Mouse (Mus musculus): Measurements from ENCODE around the gene Llgl1. TPM values are rescaled to one million over a fixed set of nuclear protein-coding genes. Genes with fewer than 3 reads are reported as not detected.

Gene Llgl1
- polyA plus RNA-seq, 1 experiment from 2014 or later = 61.7 TPM

DNA sequence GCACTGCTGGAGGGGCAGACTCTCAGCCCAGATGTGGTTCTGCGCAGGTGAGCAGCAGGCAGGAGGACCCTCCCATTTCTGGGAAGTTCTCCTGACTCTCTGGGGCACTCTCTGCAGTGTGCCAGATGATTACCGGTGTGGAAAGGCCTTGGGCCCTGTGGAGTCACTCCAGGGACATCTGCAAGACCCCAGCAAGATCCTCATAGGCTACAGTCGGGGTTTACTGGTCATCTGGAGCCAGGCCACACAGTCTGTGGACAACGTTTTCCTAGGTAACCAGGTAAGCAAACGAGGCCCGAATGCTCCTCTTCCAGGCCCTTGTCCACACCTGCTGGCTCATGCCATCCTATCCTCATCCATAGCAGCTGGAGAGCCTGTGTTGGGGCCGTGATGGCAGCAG, 6.6 kb downstream of the Llgl1 start:
- H3K9ac ChIP-seq (replicated peaks; ENCODE audit: low read length) = no peak overlapping the region
- H3K4me1 ChIP-seq (ENCODE audit: insufficient read depth, low read length) = peaks cover 16% of the 10 kb centered on the region
- H3K4me2 ChIP-seq (replicated peaks; ENCODE audit: low read depth, low read length) = no peak overlapping the region
- H3K36me3 ChIP-seq (ENCODE audit: insufficient read depth, low read length) = peaks cover 55% of the 10 kb centered on the region
- H3K27me3 ChIP-seq (ENCODE audit: insufficient read depth, low read length) = no peaks in the 10 kb centered on the region
- no peak overlapping the region for H3K27ac ChIP-seq (ENCODE audit: low read length)
- ATAC-seq (ENCODE audit: low FRiP score, low TSS enrichment) = no peak
- WGBS = 86% methylated on average over 7 of the region's 7 CpGs
- H3K9me3 ChIP-seq (ENCODE audit: low read length) = no peaks in the 10 kb centered on the region
- no peak overlapping the region for H3K4me3 ChIP-seq (ENCODE audit: low read length)

DNA sequence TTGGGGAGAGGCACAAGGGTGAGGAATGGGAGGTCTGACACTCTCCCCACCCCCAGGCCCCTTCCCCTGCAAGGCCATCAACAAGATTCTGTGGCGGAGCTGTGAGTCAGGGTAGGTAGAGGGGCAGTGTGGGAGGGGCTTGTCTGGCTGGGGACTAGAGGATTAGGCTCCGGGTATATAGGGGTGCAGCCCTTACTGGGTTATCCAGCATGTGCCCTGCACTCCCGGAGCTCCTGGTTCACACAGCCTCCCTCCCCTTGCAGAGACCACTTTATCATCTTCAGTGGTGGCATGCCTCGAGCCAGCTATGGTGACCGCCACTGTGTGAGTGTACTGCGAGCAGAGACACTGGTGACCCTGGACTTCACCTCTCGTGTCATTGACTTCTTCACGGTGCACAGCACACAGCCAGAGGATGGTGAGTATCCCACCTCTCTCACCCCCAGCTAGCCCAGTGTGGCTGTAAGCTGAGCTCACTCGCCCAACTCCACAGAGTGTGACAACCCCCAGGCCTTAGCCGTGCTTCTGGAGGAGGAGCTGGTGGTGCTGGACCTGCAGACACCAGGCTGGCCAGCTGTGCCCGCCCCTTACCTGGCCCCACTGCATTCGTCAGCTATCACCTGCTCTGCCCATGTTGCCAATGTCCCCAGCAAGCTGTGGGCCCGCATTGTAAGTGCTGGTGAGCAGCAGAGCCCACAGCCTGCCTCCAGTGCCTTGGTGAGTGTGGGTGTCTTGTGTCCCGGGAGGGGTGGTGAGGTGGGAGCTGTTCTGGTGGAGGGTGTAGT, 7.4 kb downstream of the Llgl1 start:
- H3K27ac ChIP-seq (ENCODE audit: low read length) = no peak overlapping the region
- H3K36me3 ChIP-seq (ENCODE audit: insufficient read depth, low read length) = peaks cover 63% of the 10 kb centered on the region
- ATAC-seq (ENCODE audit: low FRiP score, low TSS enrichment) = peak; percentile 19; the same call in 1 of the 2 replicates

DNA sequence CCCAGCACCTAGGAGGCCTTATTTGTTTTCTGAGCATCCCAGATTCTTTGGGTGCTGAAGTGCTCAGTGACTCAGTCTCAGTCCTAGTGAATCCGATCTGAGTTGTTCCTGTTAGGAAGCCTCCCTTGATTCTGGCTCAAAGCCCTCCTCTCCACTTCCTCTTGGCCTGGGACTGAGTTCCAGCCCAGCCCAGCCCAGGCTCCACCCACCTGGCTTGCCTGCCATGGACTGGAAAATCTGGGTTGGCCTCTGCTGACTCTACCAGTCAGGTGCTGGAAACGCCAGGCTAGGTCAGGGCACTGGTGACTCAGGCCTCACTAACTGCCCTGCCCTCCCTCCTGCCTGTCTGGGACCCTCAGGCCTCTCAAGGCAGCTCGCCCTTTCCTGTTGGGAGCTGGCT, 8.1 kb downstream of the Llgl1 start:
- Histone ChIP-seq H3K4me2 (replicated peaks; ENCODE audit: low read depth, low read length) (no peak overlapping the region), H3K4me3 (ENCODE audit: low read length) (no peak overlapping the region), H3K27ac (ENCODE audit: low read length) (no peak overlapping the region), H3K4me1 (ENCODE audit: insufficient read depth, low read length) (0 out of 2 replicates have a peak, but pooled peaks cover 6% of the 10 kb centered on the region), H3K36me3 (ENCODE audit: insufficient read depth, low read length) (peaks cover 71% of the 10 kb centered on the region), H3K27me3 (ENCODE audit: insufficient read depth, low read length) (no peaks in the 10 kb centered on the region), H3K9me3 (ENCODE audit: low read length) (no peaks in the 10 kb centered on the region), H3K9ac (replicated peaks; ENCODE audit: low read length) (no peak overlapping the region)
- ATAC-seq (ENCODE audit: low FRiP score, low TSS enrichment) = no peak
- WGBS = 54% methylated on average over 3 of the region's 3 CpGs

More for the DNA sequence above, 7.4 kb downstream of the Llgl1 start:
- Histone ChIP-seq H3K9ac (replicated peaks; ENCODE audit: low read length) (no peak overlapping the region), H3K27me3 (ENCODE audit: insufficient read depth, low read length) (no peaks in the 10 kb centered on the region), H3K4me3 (ENCODE audit: low read length) (no peak overlapping the region), H3K4me2 (replicated peaks; ENCODE audit: low read depth, low read length) (no peak overlapping the region), H3K9me3 (ENCODE audit: low read length) (no peaks in the 10 kb centered on the region), H3K4me1 (ENCODE audit: insufficient read depth, low read length) (peaks cover 8% of the 10 kb centered on the region; the same call in 1 of the 2 replicates)
- WGBS = 71% methylated on average over 14 of the region's 14 CpGs

DNA sequence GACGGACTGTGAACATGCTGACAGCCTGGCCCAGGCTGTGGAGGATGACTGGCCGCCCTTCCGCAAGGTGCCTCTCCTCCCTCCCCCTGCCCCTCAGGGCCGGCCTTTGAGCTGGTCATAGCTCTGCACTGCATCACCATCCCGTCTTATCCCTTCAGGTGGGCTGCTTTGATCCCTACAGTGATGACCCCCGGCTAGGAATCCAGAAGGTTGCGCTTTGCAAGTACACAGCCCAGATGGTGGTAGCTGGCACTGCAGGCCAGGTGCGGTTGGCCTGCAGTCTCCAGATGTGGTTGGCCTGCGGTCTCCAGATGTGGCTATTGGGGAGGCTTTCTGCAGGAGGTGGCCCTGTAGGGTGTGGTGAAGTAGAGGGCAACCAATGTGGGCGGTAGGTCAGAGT, 9.1 kb downstream of the Llgl1 start:
- Histone ChIP-seq H3K36me3 (ENCODE audit: insufficient read depth, low read length) (peaks cover 81% of the 10 kb centered on the region), H3K4me1 (ENCODE audit: insufficient read depth, low read length) (0 out of 2 replicates have a peak, but pooled peaks cover 6% of the 10 kb centered on the region), H3K27me3 (ENCODE audit: insufficient read depth, low read length) (no peaks in the 10 kb centered on the region), H3K4me2 (replicated peaks; ENCODE audit: low read depth, low read length) (no peak overlapping the region), H3K4me3 (ENCODE audit: low read length) (no peak overlapping the region), H3K27ac (ENCODE audit: low read length) (no peak overlapping the region), H3K9ac (replicated peaks; ENCODE audit: low read length) (no peak overlapping the region), H3K9me3 (ENCODE audit: low read length) (no peaks in the 10 kb centered on the region)
- 89% methylated on average over 10 of the region's 10 CpGs for WGBS
- ATAC-seq (ENCODE audit: low FRiP score, low TSS enrichment) = no peak

DNA sequence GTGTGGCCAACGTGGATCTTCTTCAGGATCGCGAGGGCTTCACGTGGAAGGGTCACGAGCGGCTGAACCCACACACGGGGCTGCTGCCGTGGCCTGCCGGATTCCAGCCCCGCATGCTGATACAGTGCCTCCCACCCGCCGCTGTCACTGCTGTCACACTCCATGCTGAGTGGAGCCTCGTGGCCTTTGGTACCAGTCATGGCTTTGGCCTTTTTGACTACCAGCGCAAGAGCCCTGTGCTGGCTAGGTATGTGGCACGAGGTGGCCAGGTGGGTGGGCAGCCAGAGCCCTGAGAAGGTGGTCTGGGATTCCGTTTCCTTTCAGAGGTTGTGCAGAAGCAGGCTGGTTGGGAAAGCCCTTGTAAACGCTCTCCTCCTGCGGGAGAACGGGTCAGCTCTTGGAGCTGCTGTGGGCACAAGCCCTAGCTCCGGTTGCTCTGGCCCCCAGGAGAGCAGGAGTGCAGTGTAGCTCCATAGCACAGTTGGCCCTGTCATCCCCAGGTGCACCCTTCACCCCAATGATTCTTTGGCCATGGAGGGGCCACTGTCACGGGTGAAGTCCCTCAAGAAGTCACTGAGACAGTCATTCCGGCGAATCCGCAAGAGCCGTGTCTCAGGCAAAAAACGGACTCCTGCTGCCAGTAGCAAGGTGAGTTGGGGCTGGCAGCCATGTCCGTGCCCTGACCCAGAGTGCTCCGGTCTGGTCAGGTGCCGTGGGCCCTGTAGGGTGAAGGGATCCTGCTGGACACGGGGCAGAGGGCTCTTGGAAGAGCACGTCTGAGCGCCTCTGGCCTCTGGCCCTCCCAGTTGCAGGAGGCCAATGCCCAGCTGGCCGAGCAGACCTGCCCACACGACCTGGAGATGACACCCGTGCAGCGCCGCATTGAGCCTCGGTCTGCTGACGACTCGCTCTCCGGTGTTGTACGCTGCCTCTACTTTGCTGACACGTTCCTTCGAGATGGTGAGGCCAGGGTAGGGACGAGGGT, 10.2 kb downstream of the Llgl1 start:
- Histone ChIP-seq H3K4me3 (ENCODE audit: low read length) (no peak overlapping the region), H3K27ac (ENCODE audit: low read length) (no peak overlapping the region), H3K27me3 (ENCODE audit: insufficient read depth, low read length) (no peaks in the 10 kb centered on the region), H3K9ac (replicated peaks; ENCODE audit: low read length) (no peak overlapping the region), H3K9me3 (ENCODE audit: low read length) (no peaks in the 10 kb centered on the region), H3K36me3 (ENCODE audit: insufficient read depth, low read length) (peaks cover 89% of the 10 kb centered on the region), H3K4me1 (ENCODE audit: insufficient read depth, low read length) (0 out of 2 replicates have a peak, but pooled peaks cover 6% of the 10 kb centered on the region), H3K4me2 (replicated peaks; ENCODE audit: low read depth, low read length) (no peak overlapping the region)
- no peak for ATAC-seq (ENCODE audit: low FRiP score, low TSS enrichment)
- WGBS = 85% methylated on average over 45 of the region's 45 CpGs

DNA sequence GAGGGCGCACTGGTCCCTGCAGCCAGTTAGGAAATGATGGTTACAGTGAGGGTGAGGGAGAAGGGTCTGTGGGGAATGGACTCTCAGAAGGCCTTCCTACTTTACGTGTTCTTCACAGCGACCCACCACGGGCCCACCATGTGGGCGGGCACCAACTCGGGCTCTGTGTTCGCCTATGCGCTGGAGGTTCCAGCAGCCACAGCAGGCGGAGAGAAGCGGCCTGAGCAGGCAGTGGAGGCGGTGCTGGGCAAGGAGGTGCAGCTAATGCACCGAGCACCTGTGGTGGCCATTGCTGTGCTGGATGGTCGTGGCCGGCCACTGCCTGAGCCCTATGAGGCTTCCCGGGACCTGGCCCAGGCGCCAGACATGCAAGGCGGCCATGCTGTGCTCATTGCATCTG, 11.7 kb downstream of the Llgl1 start:
- no peak for ATAC-seq (ENCODE audit: low FRiP score, low TSS enrichment)
- no peaks in the 10 kb centered on the region for H3K27me3 ChIP-seq (ENCODE audit: insufficient read depth, low read length)
- peaks cover 97% of the 10 kb centered on the region for H3K36me3 ChIP-seq (ENCODE audit: insufficient read depth, low read length)
- 0 out of 2 replicates have a peak, but pooled peaks cover 6% of the 10 kb centered on the region for H3K4me1 ChIP-seq (ENCODE audit: insufficient read depth, low read length)
- 90% methylated on average over 17 of the region's 17 CpGs for WGBS
- no peaks in the 10 kb centered on the region for H3K9me3 ChIP-seq (ENCODE audit: low read length)
- H3K9ac ChIP-seq (replicated peaks; ENCODE audit: low read length) = no peak overlapping the region
- H3K27ac ChIP-seq (ENCODE audit: low read length) = no peak overlapping the region
- H3K4me3 ChIP-seq (ENCODE audit: low read length) = no peak overlapping the region
- no peak overlapping the region for H3K4me2 ChIP-seq (replicated peaks; ENCODE audit: low read depth, low read length)

DNA sequence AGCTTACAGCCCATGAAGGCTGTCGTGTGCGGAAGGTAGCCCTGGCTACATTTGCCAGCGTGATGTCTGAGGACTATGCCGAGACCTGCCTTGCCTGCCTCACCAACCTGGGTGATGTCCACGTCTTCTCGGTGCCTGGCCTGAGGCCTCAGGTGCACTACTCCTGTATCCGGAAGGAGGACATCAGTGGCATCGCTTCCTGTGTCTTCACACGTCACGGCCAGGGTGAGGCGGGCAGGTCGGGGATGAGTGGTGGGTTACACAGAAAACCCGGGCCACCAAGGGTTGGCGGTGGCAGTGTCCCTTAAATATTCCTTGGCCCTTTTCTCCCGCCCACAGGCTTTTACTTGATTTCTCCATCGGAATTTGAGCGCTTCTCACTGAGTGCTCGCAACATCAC, 12.5 kb downstream of the Llgl1 start:
- Histone ChIP-seq H3K4me3 (ENCODE audit: low read length) (no peak overlapping the region), H3K27ac (ENCODE audit: low read length) (no peak overlapping the region), H3K9me3 (ENCODE audit: low read length) (no peaks in the 10 kb centered on the region), H3K9ac (replicated peaks; ENCODE audit: low read length) (no peak overlapping the region), H3K36me3 (ENCODE audit: insufficient read depth, low read length) (peaks cover 98% of the 10 kb centered on the region), H3K4me1 (ENCODE audit: insufficient read depth, low read length) (0 out of 2 replicates have a peak, but pooled peaks cover 6% of the 10 kb centered on the region), H3K27me3 (ENCODE audit: insufficient read depth, low read length) (no peaks in the 10 kb centered on the region), H3K4me2 (replicated peaks; ENCODE audit: low read depth, low read length) (no peak overlapping the region)
- 91% methylated on average over 18 of the region's 18 CpGs for WGBS
- no peak for ATAC-seq (ENCODE audit: low FRiP score, low TSS enrichment)

DNA sequence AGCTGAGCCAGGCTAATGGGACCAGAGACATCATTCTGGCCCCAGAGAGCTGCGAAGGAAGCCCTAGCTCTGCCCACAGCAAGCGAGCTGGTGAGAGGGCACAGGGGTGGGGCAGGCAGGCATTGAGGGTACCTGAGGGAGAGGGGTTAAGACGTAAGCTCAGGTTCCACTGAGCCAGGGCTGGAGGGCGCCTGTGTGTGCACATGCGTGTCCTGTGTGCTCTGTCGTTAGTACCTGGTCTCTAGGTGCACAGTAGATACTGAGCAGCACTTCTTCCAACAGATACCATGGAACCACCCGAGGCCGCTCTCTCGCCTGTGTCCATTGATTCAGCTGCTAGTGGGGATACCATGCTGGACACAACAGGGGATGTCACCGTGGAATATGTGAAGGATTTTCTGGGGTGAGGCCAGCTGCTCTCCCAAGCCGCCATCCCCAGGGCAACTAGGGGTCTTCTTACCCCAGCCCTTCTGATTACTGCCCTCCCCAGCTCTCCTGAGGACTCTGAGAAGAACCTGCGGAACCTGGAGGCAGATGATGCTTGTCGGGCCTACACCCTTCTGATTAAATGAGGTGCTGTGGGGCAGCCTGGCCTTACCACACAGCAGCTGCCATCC, 13.2 kb downstream of the Llgl1 start:
- 93% methylated on average over 13 of the region's 13 CpGs for WGBS

DNA sequence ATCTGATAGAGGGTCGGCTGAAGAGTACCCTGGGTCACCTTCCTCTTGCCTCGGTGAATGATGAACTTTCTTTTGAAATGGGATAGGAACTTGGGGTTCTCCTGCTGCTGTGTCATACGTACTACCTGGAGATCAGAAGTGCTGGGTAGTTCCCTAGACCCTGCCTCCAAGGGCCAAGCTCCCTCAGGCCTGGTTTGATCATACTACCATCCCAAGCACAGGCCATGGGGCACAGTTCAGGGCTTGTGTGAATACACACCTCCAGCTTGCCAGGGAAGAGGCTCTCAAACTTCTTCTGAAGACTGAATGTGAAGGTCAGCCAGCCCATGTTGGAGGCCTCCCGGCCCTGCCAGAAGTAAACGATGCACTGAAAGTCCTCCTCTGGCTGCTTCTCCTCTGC, 16.3 kb downstream of the Llgl1 start:
- WGBS = 81% methylated on average over 5 of the region's 5 CpGs
- Histone ChIP-seq H3K9me3 (ENCODE audit: low read length) (no peaks in the 10 kb centered on the region), H3K36me3 (ENCODE audit: insufficient read depth, low read length) (peaks cover 98% of the 10 kb centered on the region), H3K27ac (ENCODE audit: low read length) (no peak overlapping the region), H3K4me3 (ENCODE audit: low read length) (no peak overlapping the region), H3K27me3 (ENCODE audit: insufficient read depth, low read length) (no peaks in the 10 kb centered on the region), H3K9ac (replicated peaks; ENCODE audit: low read length) (no peak overlapping the region), H3K4me2 (replicated peaks; ENCODE audit: low read depth, low read length) (no peak overlapping the region), H3K4me1 (ENCODE audit: insufficient read depth, low read length) (no peaks in the 10 kb centered on the region)
- ATAC-seq (ENCODE audit: low FRiP score, low TSS enrichment) = no peak

More for the DNA sequence above, 13.2 kb downstream of the Llgl1 start:
- Histone ChIP-seq H3K27ac (ENCODE audit: low read length) (no peak overlapping the region), H3K4me2 (replicated peaks; ENCODE audit: low read depth, low read length) (no peak overlapping the region), H3K4me1 (ENCODE audit: insufficient read depth, low read length) (no peaks in the 10 kb centered on the region), H3K4me3 (ENCODE audit: low read length) (no peak overlapping the region), H3K36me3 (ENCODE audit: insufficient read depth, low read length) (peaks cover 98% of the 10 kb centered on the region), H3K27me3 (ENCODE audit: insufficient read depth, low read length) (no peaks in the 10 kb centered on the region), H3K9me3 (ENCODE audit: low read length) (no peaks in the 10 kb centered on the region), H3K9ac (replicated peaks; ENCODE audit: low read length) (no peak overlapping the region)
- no peak for ATAC-seq (ENCODE audit: low FRiP score, low TSS enrichment)
